Mouse (Mus musculus) frontal cortex, postnatal 36 days (tissue): ENCODE measurements around the gene Syngr2.

Experiments used
- DNase-seq, 2 experiments: peaks; one replicate each; pipeline ENCODE4 v3.0.0; 2022; ENCODE audit warnings: low spot score in 2 of 2

Gene Syngr2

DNA sequence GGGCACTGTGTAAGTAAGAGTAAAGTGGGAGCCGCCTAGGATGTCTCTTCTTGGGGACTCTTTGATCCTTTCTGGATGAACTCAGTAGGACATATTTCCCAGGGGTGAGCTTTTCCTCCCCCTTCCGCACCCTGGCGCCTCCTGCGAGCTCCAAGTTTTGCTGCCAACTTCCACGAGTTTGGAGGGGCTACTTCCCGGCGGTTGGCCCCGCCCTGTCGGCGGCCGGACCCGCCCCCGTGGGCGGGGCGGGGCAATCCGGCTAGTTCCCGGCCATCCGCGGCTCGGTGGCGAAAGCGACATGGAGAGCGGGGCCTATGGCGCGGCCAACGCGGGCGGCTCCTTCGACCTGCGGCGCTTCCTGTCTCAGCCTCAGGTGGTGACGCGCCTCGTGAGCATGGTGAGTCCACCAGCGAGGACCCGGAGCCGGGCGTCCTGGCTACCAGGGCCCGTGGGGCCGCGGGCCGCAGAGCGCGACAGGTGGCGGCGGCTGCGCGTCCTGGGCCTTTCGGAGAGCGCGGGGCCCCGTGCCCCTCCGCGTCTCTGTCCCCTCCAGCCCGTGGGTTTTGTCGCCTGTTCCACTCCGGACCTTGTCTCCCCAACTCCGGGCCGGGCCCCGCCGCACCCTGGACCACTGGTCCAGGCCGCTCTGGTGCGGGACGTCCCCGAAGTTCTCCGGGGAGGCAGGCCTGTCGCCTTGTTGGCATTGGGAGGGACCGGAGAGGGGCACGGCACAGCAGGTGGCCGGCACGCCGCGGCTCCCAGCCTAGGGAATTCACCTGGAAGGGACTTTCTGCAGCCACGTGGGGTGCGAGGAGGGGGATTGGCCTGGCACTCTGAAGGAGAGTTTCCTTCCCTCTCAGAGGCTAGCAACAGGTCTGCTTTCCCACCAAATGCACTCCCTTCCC, at the start of gene Syngr2, which contains the start of gene Gm20708:
Gene Syngr2 (plus strand): TSS at position 262 of the 905 bp plus-strand sequence.
Gene Gm20708 (plus strand): TSS at position 262 of the 905 bp plus-strand sequence.
- DNase-seq: no peak

DNA sequence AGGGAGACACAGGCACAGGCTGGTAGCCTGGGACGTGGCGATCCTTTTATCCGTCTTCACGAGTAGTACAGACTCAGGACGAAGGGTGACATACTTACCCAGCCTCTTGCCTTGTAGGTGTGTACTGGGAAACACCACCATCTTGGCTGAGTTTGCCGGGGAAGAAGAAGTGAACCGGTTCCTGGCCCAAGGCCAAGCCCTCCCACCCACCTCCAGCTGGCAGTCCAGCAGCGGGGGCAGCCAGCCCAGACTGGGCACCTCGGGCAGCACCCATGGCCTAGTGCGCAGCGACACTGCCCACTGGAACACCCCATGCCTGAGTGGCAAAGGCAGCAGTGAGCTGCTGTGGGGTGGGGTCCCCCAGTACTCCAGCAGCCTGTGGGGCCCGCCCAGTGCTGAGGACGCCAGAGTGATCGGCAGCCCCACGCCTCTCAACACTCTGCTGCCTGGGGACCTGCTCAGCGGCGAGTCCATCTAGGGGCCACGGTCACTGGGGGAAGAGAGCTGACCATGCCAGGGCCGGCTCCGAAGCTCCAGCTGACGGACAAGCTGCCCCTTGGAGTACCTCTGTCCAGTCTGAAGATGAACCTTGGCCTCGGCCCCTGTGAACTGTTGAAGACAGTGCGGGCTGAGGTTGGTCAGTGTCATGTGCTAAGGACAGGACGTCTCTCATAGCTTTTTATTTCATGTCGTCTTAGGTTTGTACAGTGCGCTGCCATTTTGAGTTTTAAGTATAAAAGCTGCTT, 48.9 kb upstream of the Syngr2 start:
- no peak for DNase-seq

DNA sequence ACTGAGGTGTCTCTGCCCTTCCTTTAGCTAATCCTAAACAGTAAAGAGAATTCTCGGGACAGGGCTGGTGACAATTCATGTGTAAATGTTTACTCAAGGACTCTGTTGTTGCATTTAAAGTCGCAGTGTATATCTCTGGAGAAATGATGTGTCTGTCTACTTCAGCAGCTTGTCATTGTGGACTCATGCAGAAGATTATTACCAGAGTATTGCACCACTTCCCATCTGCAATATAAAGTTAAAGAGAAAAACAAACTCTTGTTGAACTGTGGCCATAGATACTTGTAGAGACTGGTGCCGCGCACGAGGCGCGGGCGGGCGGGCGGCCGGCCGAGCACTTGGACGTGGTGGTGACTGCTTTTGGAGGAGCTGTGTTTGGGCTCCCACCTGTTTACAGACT, 47.7 kb upstream of the Syngr2 start:
- DNase-seq: no peak

DNA sequence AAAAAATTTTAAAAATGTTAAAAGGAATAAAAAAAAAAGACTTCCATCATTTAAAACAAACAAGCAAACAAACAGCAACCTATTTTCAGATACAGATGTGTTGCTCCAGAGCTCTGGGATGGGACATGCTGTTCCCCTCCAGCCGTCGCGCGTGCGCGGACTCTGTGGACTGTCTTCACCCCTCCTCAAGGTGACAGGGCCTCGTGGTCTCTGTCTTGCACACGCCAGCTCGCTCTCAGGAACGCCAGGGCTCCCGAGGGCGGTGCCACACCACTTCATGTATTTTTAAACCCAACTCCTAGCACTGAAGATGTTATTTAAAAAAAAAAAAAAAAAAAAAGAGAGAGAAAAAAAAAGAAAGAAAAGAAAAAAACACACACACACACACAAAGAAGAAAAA, 47.2 kb upstream of the Syngr2 start:
- DNase-seq: no peak

DNA sequence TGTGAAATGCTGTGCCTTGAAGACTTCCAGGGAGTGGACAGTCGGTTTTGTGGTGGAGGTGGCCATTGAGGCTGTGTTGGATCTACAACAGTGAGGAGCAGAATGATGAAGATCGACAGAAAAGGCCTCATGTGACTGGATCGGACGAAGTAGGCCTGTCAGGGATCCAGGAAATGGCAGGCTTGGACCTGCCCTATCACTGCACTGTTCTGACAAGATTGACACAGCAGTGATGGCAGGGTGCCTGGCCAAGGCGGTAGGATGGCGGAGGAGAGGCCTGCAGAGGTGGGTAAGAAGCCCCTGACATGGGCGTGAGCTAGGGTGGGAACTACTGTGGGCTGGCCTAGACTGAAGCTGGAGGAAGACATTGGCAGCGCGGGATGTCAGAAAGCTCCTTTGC, 45.1 kb upstream of the Syngr2 start:
- DNase-seq: no peak

DNA sequence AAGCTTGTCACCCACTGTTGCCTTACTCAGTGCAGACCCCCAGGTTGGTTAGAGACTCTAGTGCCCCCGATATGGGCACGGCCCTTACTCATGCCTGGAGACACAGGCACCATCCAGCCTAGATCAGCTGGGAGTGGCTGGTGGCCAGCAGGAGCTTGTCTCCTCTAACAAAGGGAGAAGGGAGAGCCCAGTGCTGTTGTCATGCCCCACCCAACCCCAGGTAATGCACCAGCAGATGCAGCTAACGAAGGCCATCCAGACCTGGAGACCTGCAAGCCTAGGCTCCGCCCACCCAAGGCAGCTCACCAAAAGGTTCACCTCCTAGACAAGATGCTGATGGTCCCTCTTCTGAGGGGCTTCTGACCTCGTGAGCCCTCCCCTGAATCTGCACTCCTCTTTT, 44.1 kb upstream of the Syngr2 start:
- no peak for DNase-seq

DNA sequence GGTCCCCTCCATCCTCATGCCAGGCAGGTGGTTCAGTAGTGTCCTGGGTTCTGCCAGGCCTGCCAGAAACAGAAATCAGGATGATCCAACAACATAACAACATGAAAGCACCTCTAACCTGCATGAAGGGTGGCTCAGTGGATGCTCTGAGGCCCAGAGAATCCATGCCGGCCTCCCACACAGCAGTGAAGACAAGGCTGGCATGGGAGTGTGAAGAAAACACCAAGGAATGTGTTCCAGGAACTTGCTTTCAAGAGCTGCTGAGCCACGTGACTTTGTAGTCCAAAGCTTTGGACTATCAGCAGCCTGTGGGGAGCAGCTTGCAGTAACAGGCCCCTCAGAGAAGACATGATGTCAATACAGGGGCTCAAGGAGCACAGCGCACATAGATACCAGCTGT, 43.2 kb upstream of the Syngr2 start:
- peak in 1 of 2 experiments; percentile 62 for DNase-seq

DNA sequence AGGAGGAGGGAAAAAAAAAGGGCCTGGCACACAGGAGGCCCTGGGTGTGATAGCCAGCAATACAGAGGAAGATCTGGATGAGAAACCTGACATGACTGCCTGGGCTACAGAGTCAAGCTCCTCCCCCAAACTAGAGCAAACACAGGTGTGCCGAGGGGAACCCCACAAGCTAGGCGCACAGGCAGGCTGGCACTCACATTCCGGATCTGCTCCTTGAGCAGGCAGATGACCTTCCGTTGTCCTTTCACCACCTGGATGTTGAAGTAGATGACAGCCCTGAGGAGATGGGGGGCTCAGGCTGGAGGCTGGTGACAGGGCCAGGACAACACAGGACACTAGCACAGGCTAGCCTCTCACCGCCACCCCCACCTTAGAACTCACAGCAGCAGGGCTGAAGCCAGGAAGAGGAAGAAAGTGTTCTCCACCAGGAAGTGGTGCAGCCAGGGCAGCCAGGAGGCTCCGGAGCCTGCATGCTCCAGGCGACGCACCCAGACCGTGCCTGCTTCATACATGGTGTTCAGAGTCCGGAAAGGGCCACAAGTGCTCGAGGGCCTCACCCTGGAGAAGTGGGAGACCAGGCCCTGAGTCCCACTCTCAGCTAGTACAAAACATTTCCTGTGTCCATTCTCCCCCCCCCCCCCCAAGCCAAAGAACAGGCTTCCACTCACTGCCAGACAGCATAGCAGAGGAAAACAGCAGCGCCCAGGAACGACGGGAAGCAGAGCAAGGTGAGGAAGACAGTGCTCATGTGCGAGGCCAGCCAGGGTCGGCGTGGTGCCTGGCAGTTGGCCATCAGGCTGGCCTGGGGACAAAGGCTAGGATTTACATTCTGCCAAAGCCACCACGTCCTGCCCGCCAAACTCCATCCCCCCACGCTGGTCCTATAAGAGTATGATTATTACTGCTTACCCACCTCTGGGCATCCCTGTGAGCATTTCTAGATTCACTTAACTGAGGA, 40.5 kb upstream of the Syngr2 start:
- no peak for DNase-seq

DNA sequence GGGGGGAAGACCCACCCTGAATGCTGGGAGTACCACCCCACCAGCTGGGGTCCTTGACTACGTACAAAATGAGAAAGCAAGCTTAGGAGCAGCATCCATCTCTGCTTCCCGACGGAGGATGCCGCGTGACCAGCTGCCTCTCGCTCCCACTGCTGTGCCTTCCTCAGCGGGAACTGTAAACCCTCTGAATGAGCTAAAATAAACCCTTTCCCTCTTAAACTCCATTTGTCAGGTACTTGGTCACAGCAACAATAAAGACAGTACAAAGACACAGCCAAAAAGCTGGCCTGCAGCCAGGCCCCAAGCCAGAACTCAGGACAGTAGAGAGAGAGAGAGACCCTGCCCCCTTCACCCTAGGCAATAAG, 39.8 kb upstream of the Syngr2 start:
- DNase-seq: no peak

DNA sequence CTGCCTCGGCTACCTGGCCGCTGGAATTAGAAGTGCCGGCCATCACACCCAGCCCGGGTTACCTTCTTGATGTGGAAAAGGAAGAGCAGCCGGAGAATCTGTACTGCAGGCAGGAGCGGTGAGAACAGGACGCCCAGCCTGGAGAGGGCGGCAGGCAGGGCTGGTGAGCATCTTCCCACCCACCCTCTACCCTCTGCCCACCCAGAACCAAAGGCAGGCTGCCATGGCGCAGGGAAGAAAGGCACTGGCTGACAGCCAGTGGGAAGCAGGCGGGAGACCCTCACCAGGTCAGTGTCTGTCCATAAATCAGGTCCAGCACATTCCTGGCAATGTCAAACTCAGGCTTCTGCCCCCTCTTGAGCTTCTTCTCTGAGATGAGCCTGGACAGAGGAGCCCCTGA, 39.1 kb upstream of the Syngr2 start:
- DNase-seq: no peak

DNA sequence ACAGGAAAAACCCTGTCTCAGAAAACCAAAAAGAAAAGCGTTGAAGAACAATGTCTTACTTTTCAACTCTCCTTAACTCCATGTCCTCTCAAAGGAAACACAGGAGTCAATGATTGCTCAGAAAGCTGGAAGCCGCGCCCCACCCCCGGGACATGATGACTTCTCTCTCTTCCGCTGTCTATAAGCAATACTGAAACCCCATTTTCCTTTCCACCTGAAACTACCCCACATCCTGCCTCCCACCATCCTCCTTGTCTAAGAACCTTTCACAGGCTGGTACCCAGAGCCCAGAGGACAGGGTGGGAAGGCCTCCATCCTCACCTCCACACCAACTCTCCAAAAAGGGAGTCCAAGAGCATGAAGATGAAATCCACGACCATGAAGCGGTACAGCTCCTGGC, 37.1 kb upstream of the Syngr2 start:
- no peak for DNase-seq

DNA sequence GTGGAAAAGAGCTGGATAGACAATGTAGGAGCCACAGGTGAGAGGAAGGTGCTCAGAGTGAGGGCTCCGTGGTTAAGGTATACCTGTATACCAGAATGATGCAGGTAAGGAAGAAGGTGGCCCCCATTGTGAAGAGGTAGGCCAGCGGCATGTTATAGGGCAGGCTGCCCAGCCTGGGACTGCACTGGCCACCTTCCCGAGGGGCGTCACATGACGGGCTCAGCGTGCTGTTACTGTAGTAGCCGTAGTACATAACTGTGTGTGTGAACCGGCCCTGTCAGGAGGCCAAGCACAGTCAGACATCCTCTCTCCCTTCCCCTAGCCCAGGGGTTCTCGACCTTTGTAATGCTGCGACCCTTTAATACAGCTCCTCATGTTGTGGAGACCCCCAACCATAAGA, 34.5 kb upstream of the Syngr2 start:
- DNase-seq: no peak

DNA sequence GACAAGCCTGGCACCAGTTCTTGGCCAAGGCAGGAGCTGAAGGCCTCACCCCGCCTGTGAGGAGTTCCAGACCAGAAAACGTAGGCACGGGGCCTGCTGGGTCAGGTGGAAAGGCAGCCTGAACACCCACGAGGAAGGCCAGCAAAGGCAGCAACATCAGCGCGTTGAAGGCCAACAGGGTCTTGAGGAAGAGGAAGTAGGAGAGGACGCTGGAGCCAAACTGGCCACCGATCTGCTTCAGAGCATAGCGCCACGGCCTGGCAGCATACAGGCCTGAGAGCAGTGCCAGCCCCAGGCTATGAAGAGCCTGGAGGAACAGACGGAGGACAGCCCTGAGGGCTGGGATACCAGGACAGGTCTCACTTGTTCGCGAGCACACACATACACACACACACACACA, 33.9 kb upstream of the Syngr2 start:
- no peak for DNase-seq

DNA sequence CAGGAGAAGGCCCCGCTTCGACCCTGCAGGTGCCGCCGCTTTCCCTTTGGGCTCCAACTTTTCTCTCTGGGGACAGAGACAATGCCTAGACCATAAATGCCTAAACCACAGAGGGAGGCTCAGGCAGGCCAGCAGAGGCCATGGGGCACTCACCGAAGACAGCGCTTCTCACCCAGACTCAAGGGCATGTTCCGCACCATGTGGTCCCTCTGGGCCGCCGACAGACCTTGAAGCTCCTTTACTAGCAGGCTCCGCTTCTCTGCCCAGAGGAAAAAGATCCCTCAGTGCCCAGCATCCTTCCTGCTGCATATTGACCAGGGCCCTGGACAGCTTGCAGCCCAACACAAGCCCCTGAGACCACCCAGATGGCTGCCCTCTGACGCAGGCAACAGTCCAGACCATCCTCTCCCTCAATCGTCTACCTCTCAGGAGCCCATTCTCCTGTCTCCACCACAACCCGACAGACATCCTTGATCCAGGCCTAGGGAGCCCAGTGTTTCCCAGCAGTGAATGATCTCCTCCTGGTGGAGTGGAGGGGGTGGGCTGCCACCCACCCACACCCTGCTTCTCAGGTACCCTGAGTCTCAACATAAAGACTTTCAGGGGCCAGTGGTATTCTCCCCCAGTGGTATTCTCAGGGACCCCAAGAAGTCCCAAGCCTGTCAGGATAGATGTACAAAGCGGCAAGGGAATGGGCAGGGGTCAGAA, 33.2 kb upstream of the Syngr2 start:
- no peak for DNase-seq

DNA sequence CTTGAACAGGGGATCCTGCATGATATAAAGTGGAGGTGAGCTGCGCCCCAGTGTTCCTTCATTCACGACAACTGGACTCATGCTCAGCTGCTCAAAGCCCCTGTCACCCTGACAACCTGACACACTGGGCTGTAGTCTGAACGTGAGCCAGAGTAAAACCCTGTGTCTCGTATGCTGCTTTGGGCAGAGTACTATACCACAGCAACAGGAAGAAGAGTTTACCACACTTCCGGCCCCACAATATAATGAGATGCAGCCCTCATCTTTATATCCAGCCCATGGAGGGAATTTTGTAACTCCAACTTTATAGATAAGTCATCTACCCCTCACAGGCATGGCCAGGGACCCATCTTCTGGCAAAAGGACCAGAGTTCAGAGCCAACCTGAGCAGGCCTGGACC, 32.4 kb upstream of the Syngr2 start:
- no peak for DNase-seq

DNA sequence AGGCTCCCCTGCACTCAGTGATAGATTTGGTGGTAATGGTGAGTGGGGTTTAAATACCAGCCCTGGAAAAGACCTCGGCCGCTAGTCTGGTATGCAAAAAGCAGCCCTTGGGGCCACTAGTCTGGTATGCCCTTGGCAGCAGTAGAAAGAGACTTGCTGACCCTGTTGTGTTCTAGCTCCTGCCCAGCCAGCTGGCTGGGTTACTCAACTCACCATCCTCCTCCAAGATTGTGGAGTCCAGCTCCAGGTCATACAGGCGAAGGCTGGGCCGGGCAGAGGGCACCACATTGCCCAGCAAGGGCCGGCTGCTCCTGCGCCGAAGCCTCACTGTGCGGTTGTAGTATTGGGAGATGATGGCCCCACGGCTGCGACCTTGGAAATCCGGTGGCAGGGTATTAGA, 31.4 kb upstream of the Syngr2 start:
- DNase-seq: no peak

DNA sequence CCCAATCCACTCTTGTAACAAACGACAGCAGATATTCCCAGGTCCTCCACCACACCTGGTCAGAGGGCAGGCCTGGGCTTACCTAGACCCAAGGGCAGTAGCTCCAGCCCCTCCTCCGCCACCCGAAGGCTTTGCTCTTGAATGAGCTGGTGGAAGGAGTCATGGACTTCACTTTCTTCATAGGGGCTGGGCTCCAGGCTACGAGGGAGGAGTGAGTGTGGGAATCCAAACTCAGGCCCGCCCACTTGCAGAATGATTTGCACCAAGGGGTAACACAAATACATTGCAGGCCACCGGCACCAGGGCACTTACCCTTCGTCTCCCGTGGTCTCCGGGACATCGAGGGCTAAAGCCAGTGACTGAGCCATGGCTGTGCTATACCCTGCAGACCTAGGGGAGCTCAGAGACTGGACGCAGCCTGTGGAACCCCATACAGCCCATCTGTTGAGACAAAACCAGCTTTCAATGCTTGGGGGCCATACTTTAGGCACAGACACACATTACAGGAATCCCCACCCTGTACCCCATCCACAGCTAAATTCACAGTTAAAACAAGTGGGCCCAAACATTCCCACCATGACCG, 30.5 kb upstream of the Syngr2 start:
- DNase-seq: no peak

DNA sequence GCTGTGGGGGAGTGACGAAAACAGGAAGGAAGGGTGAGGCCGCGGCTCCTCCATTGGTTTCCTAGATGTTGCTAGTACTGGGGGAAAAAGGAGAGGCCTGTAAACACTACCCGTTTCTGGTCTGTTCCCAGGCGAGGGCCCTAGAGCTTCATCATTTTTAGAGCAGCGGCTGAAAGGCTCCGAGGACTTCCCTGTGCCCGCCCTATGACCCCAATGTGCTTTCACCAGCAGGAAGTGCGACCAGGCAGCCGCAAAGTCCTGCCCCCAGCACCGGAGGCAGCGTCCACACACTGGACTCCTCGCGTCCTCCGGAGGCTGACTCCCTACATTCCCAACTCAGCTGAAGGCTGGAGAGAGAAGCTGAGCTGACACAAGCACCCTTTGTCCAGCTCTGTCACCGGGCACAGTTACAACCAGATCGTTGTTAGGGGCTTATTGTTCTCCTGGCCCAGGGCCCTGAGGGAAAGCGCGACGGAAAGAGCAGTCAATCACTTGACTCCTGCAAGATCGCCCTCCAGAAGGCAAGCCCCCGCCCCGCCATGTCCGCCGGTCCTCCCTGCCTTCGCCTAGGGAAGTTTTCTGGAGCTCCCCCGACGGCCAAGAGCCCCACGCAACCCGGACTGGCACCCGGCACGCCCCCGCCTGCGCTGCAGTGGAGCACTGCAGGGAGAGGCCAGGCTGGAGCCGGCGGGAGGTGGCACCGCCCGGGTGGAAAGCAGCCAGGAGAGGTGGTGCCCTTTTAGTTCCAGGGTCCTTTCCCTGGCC, 29.9 kb upstream of the Syngr2 start:
- no peak for DNase-seq

DNA sequence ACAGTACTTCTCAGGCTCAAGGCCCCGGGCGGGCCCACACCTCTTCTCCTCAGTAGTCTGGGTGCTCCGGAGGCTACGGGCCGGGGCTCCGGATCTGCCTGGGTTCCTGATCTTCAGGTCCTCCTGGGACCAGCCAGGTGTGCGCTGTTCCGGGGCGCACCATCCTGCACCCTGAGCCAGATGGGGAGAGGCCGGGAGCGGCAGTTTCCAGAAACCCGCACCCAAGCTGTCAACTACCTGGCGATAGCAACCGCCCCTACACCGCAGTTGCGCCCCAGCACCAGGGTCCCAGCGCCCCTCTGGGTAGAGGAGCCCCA, 29.3 kb upstream of the Syngr2 start:
- DNase-seq: no peak

DNA sequence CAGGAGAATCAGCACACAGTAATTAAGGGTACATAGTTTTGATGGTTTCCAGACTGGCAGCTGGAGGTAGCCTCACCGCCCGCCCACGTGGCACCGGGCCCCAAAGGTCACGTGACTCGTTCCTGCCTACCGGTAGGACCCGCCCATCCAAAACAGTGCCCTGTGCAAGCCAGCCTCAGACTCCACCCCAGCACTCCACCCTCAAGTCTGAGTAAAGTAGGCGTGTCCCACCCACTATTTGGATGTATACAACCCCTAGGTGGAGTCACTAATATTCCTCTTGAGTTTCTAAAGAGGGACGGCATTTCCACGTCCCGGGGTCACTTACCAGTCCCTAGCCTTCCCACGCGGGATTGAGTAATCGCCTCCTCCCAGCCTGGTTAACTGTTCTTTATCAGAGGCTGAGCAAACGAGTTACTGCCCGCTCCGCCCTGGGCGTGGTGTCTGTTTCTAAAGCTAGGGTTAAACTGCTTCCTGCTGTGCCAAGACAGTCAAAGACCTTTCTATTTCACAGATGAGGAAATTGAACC, 28.8 kb upstream of the Syngr2 start:
- no peak for DNase-seq
